25 mouse cellular contexts compared by ENCODE assay signal in genomic region chr2:28084768-28085167, GRCm38 (mm10). TPM values are rescaled to one million over a fixed set of nuclear protein-coding genes. Genes with fewer than 3 reads are reported as not detected.
DNase-seq lines count a peak whose midpoint lies in the region; ATAC-seq lines count a peak whose summit lies in the region.
"Had no signal": no experiment of that assay in that cellular context is flagged by ENCODE, and none has a peak within 500 bp of the region (broad histone marks: within the 10 kb centered on the region; RNA-seq: fewer than 3 reads in every experiment).

Gene Fcnb, minus strand, starts transcription at chr2:28084885.

- no peaks in the 10 kb centered on the region for H3K9me3 ChIP-seq in liver, embryonic 13.5 days (replicated peaks)
- no peaks in the 10 kb centered on the region for H3K9me3 ChIP-seq in liver, embryonic 16.5 days (replicated peaks; ENCODE audit: control insufficient read depth, low read length)
- H3K9me3 ChIP-seq: embryonic facial prominence, embryonic 10.5 days; forebrain, embryonic 15.5 days; heart, embryonic 15.5 days; hindbrain, embryonic 10.5 days had no signal

- WGBS in liver, embryonic 13.5 days (ENCODE audit: insufficient replicate concordance): 71% methylated on average over 3 of the region's 3 CpGs
- WGBS in liver, embryonic 16.5 days (ENCODE audit: insufficient replicate concordance): 69% methylated on average over 3 of the region's 3 CpGs

- DNase-seq in liver, embryonic 13.5 days: no peak
- DNase-seq in liver: no peak
- DNase-seq in cerebellum, adult 18-20 months: no peak
- no peak for DNase-seq in adrenal gland, adult (ENCODE audit: inconsistent age in 2 of 2, low spot score in 1 of 2)
- no peak for DNase-seq in left cerebral cortex, postnatal 25 days (ENCODE audit: low spot score in 2 of 2)
- DNase-seq: adrenal gland, adult 2 months; cerebellum, adult 11-12 months; cerebellum, adult 9-11 months; cerebellum, postnatal 36 days; gastrocnemius, postnatal 10 days; heart, adult 2 months; heart, postnatal 14 days had no signal

- H3K27ac ChIP-seq in liver, embryonic 13.5 days: peak within 1 kb of the TSS; percentile 47
- peak within 1 kb of the TSS; percentile 21; the same call in 1 of the 2 replicates for H3K27ac ChIP-seq in liver, embryonic 16.5 days (ENCODE audit: low read length)
- H3K27ac ChIP-seq: embryonic facial prominence, embryonic 10.5 days; forebrain, embryonic 15.5 days; heart, adult 2 months; heart, embryonic 15.5 days; hindbrain, embryonic 10.5 days; hindbrain, embryonic 14.5 days had no signal

- no peaks in the 10 kb centered on the region for H3K27me3 ChIP-seq in liver, embryonic 13.5 days
- H3K27me3 ChIP-seq in liver, embryonic 16.5 days (ENCODE audit: control insufficient read depth, insufficient read depth, low read depth, low read length): no peaks in the 10 kb centered on the region
- H3K27me3 ChIP-seq: forebrain, embryonic 15.5 days; heart, embryonic 15.5 days had no signal

- no peaks in the 10 kb centered on the region for H3K36me3 ChIP-seq in liver, embryonic 13.5 days
- no peaks in the 10 kb centered on the region for H3K36me3 ChIP-seq in liver, embryonic 16.5 days (ENCODE audit: control insufficient read depth, insufficient read depth)
- H3K36me3 ChIP-seq: embryonic facial prominence, embryonic 10.5 days; forebrain, embryonic 15.5 days; heart, embryonic 15.5 days; hindbrain, embryonic 10.5 days had no signal

- no peak within 1 kb of the TSS for H3K4me3 ChIP-seq in liver, embryonic 13.5 days (replicated peaks)
- H3K4me3 ChIP-seq in liver, embryonic 16.5 days (ENCODE audit: low read depth, low read length): peak within 1 kb of the TSS; percentile 3; the same call in 1 of the 2 replicates
- H3K4me3 ChIP-seq: embryonic facial prominence, embryonic 10.5 days; erythroblast, embryonic 14.5 days; forebrain, embryonic 15.5 days; heart, adult 2 months; heart, embryonic 15.5 days; hindbrain, embryonic 10.5 days had no signal

- intact Hi-C loops in left cerebral cortex, postnatal 25 days (cut with DNase I): no loop called here

- ATAC-seq in liver, embryonic 13.5 days (ENCODE audit: low read depth): no peak; the same call in 1 of the 2 replicates
- peak; percentile 85 for ATAC-seq in granulocyte monocyte progenitor cell, adult 5-6 weeks (replicated peaks; ENCODE audit: poor library complexity, severe bottlenecking)
- ATAC-seq in liver, embryonic 16.5 days (ENCODE audit: low read depth): no peak
- ATAC-seq: activated CD4-positive, CD25-positive, alpha-beta regulatory T cell, adult 4 months; forebrain, embryonic 15.5 days; Patski had no signal

- H3K9ac ChIP-seq in liver, embryonic 13.5 days: no peak within 1 kb of the TSS
- no peak within 1 kb of the TSS for H3K9ac ChIP-seq in liver, embryonic 16.5 days (ENCODE audit: low read depth, low read length)
- H3K9ac ChIP-seq: forebrain, embryonic 15.5 days; heart, embryonic 15.5 days; hindbrain, embryonic 14.5 days had no signal

- no peak within 1 kb of the TSS for H3K4me2 ChIP-seq in liver, embryonic 13.5 days
- H3K4me2 ChIP-seq in liver, embryonic 16.5 days (ENCODE audit: low read depth, low read length): no peak within 1 kb of the TSS
- H3K4me2 ChIP-seq: forebrain, embryonic 15.5 days; heart, embryonic 11.5 days; heart, embryonic 15.5 days; hindbrain, embryonic 14.5 days had no signal

- H3K4me1 ChIP-seq in liver, embryonic 13.5 days (replicated peaks): peaks cover 39% of the 10 kb centered on the region
- peaks cover 5% of the 10 kb centered on the region; the same call in 1 of the 2 replicates for H3K4me1 ChIP-seq in liver, embryonic 16.5 days (ENCODE audit: control insufficient read depth, low read depth, low read length)
- H3K4me1 ChIP-seq: forebrain, embryonic 15.5 days; heart, embryonic 15.5 days had no signal

RNA-seq across cellular contexts. Expression of gene Fcnb, which starts in this region (rescaled TPM):
- polyA plus RNA-seq in liver, embryonic 13.5 days (2015; fragmentation: Nextera tagmentation; extraction: Ambion mirVana): 10.6 and 13.1 TPM in 2 replicates
- total RNA-seq in granulocyte monocyte progenitor cell, adult 5-6 weeks (2014; fragmentation: Nextera tagmentation): 24.9 and 61.5 TPM in 2 replicates
- 30.0 and 32.4 TPM in 2 replicates for total RNA-seq in granulocyte monocyte progenitor cell, adult 5-6 weeks (2017)
- 66.0 and 66.9 TPM in 2 replicates for polyA plus RNA-seq in liver, embryonic 16.5 days (2015; fragmentation: Nextera tagmentation; extraction: Ambion mirVana)
- not detected for total RNA-seq in left cerebral cortex, postnatal 25 days (2021)
- total RNA-seq: adrenal gland, adult 2 months; CH12.LX; gastrocnemius, postnatal 4 days; heart, adult 2 months; heart, postnatal 14 days had no signal
- polyA plus RNA-seq: activated CD4-positive, CD25-positive, alpha-beta regulatory T cell, adult 4 months; adrenal gland, adult 2 months; embryonic facial prominence, embryonic 10.5 days; erythroblast, embryonic 14.5 days; heart, adult 2 months; hindbrain, embryonic 10.5 days; Patski had no signal

Comparison
In these comparisons a context has a peak if more than half of its experiments do, and no peak if none do; other contexts are left out.
1. RNA of gene Fcnb (total RNA-seq): 24.9 to 61.5 TPM in granulocyte monocyte progenitor cell, adult 5-6 weeks; not detected in left cerebral cortex, postnatal 25 days; every median in the first group is over 10 times any median in the second.